Mouse (Mus musculus): ENCODE data around the gene Fam170b. TPM values are rescaled to one million over a fixed set of nuclear protein-coding genes. Genes with fewer than 3 reads are reported as not detected.

The Fam170b gene
- polyA plus RNA-seq, 1 experiment: not detected

DNA sequence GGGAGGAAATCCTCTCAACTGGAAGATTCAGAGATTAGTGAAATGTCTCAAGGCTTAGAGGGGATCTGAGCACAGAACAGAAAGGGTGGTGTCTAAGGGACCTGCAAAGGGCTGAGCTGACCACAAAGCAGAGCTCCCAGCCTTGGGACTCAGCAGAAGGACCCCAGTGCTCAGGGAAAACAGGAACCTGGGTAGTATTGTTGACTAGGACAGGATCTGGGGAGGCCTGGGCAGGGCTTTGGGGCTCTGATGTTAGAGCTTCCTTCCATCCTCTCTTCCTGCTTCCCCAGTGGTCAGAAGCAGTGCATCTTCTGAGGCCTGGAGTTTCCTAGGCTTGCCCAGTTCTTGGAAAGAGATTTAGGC lies 32.1 kb upstream of the Fam170b start:
- no peak for TF ChIP-seq CTCF (IDR thresholded peaks at IDR 0.05; ENCODE audit: borderline replicate concordance, insufficient read depth, low read length)
- no peak for TF ChIP-seq POLR2A (IDR thresholded peaks at IDR 0.05; ENCODE audit: low read depth, low read length)
- no peak overlapping the region for H3K27ac ChIP-seq (ENCODE audit: insufficient read depth, low read length)
- no peaks in the 10 kb centered on the region for H3K4me1 ChIP-seq (ENCODE audit: control insufficient read depth, insufficient read depth, low read length)
- no peak overlapping the region for H3K4me3 ChIP-seq (ENCODE audit: insufficient read depth, low read length)

DNA sequence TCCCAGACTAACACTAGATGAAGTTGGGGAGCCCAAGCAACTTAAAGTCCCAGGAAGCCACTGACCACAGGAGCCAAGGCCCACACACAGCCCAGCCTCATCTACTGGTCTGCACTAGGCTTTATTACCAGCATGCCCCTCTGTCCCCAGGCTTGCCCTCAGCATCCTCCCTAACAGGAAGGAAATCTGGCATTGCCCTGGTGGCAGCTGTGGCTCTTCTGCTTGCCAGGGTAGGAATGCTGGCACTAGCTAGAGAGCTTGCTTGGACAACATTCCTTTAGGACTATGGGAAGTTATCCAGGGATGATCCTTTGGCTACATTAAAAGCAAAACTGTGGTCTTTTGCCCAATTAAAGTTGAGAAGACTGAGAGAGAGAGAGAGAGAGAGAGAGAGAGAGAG lies 23.7 kb upstream of the Fam170b start:
- H3K27ac ChIP-seq (ENCODE audit: insufficient read depth, low read length): no peak overlapping the region
- H3K4me3 ChIP-seq (ENCODE audit: insufficient read depth, low read length): no peak overlapping the region
- H3K4me1 ChIP-seq (ENCODE audit: control insufficient read depth, insufficient read depth, low read length): no peaks in the 10 kb centered on the region
- TF ChIP-seq POLR2A (IDR thresholded peaks at IDR 0.05; ENCODE audit: low read depth, low read length) (no peak), CTCF (IDR thresholded peaks at IDR 0.05; ENCODE audit: borderline replicate concordance, insufficient read depth, low read length) (no peak)

DNA sequence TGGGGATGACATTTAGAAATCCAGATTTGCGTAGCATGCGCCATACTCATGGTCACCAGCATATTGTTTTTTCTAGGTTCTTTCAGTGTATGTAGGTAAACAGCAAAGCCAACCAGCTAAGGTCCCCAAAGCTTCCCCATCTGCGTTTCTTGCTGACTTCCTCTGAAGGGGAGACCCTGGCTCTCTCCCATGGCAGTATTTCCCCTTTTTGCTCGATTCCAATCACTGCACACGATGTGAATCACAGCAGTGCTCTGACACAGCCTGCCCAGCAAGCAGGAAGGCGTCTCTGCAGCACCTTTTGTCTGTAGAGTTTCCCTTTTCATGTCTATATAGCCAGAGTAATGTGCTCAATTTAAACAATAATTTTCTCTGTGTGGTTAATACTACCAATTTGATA lies 21.3 kb upstream of the Fam170b start:
- Histone ChIP-seq H3K4me1 (ENCODE audit: control insufficient read depth, insufficient read depth, low read length) (no peaks in the 10 kb centered on the region), H3K27ac (ENCODE audit: insufficient read depth, low read length) (no peak overlapping the region), H3K4me3 (ENCODE audit: insufficient read depth, low read length) (no peak overlapping the region)
- TF ChIP-seq POLR2A (IDR thresholded peaks at IDR 0.05; ENCODE audit: low read depth, low read length) (no peak), CTCF (IDR thresholded peaks at IDR 0.05; ENCODE audit: borderline replicate concordance, insufficient read depth, low read length) (no peak)

DNA sequence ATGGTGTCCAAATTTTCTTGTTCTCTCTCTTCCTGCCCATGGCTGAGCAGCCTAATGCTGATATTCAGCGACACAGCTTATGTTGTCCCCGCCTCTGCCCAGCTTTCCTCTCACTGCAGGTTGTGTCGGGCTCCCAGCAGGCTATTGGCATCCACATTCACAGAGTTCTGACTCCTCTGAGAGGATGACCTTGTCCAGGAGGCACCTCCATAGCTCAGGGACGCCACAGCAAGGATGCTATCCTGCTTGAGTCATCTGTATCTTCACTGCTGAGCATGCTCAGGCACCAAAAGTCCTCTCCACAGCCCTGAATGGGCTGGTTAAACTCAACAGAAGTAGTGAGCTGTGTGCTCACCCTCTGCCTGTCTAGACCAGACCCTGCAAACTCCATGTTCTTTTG lies 18.8 kb upstream of the Fam170b start:
- Histone ChIP-seq H3K27ac (ENCODE audit: insufficient read depth, low read length) (no peak overlapping the region), H3K4me3 (ENCODE audit: insufficient read depth, low read length) (no peak overlapping the region), H3K4me1 (ENCODE audit: control insufficient read depth, insufficient read depth, low read length) (peaks cover 3% of the 10 kb centered on the region; the same call in 1 of the 2 replicates)
- TF ChIP-seq POLR2A (IDR thresholded peaks at IDR 0.05; ENCODE audit: low read depth, low read length) (no peak), CTCF (IDR thresholded peaks at IDR 0.05; ENCODE audit: borderline replicate concordance, insufficient read depth, low read length) (no peak)

DNA sequence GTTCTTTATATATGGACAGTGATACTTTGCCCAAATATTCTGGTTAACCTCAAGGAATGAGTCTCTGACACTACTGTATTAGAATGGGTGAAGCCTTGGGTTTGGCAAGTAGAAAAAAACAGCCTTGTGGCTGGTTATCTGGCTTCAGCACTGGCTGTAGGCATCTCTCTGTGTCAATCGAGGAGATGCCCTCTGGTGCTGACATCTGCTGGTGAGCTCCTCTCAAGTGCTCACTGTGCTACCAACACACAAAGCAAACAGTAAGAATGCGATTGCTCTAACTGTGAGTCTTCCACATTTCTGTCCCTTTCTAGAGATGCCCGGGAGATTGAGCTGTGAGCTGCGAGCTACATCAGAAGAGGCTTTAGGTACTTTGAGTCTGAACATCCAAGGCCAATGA lies 17.2 kb upstream of the Fam170b start:
- H3K4me1 ChIP-seq (ENCODE audit: control insufficient read depth, insufficient read depth, low read length): peaks cover 3% of the 10 kb centered on the region; the same call in 1 of the 2 replicates
- H3K4me3 ChIP-seq (ENCODE audit: insufficient read depth, low read length): no peak overlapping the region
- TF ChIP-seq POLR2A (IDR thresholded peaks at IDR 0.05; ENCODE audit: low read depth, low read length) (no peak), CTCF (IDR thresholded peaks at IDR 0.05; ENCODE audit: borderline replicate concordance, insufficient read depth, low read length) (peak; percentile 28; the same call in 1 of the 2 replicates)
- no peak overlapping the region for H3K27ac ChIP-seq (ENCODE audit: insufficient read depth, low read length)

DNA sequence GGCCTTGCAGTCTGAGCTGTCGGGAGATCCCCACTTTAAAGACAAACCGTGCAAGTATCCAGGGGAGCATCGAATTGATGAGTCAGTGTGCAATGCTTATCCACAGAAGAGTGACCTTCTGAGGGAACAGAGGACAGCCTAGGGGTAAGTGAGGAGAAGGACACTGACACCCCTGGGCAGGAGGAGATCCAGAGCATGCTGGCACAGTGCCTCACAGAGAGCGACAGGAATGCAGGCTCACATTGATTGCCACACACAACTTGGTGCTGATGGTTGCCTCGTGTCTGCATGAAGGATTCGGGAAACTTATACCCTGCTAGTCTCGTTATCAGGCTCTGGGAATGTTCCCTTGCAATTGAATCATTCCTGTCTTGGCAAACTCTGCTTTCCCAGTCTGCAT lies 16.5 kb upstream of the Fam170b start:
- TF ChIP-seq CTCF (IDR thresholded peaks at IDR 0.05; ENCODE audit: borderline replicate concordance, insufficient read depth, low read length) (no peak), POLR2A (IDR thresholded peaks at IDR 0.05; ENCODE audit: low read depth, low read length) (no peak)
- no peak overlapping the region for H3K4me3 ChIP-seq (ENCODE audit: insufficient read depth, low read length)
- peaks cover 3% of the 10 kb centered on the region; the same call in 1 of the 2 replicates for H3K4me1 ChIP-seq (ENCODE audit: control insufficient read depth, insufficient read depth, low read length)
- H3K27ac ChIP-seq (ENCODE audit: insufficient read depth, low read length): no peak overlapping the region

DNA sequence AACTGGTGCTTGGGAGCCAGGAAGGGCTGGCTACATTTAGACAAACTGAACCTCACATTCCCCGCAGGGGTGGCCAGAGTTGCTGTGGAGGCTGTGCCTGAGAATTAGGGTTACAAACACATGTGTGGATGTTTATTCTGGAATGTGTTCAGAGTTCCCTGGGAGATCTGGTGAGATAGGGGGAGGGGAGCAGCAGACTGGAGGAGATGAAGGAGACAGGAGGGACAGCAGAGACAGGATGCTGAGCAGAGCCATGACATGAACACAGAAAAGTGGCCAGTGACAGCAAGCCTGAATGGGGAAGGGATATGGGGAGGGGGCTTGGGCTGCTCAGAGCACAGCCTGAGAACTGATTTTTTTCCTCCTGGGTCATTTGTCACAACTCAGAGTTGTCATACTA lies 14.5 kb upstream of the Fam170b start:
- Histone ChIP-seq H3K4me1 (ENCODE audit: control insufficient read depth, insufficient read depth, low read length) (peaks cover 3% of the 10 kb centered on the region; the same call in 1 of the 2 replicates), H3K4me3 (ENCODE audit: insufficient read depth, low read length) (no peak overlapping the region), H3K27ac (ENCODE audit: insufficient read depth, low read length) (no peak overlapping the region)
- TF ChIP-seq POLR2A (IDR thresholded peaks at IDR 0.05; ENCODE audit: low read depth, low read length) (no peak), CTCF (IDR thresholded peaks at IDR 0.05; ENCODE audit: borderline replicate concordance, insufficient read depth, low read length) (no peak)

DNA sequence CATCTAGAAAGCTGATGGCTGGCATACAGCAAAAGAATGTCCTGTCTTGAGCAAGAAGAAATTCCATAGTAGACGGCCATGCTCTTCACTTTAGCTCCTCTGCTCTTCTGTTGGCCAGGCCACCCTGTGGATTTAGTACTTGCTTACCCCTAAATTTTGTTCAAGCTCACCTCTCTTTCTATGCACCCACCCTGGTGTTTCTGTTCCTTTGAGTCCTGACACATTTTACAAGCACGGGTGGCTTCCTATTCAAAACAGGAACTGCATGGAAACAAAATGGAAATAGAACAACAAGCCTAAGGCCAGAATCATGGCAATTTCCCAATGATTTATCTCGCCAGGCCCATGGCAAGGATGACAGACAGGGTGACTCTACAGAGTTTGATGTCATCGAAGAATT lies 10.9 kb upstream of the Fam170b start:
- Histone ChIP-seq H3K27ac (ENCODE audit: insufficient read depth, low read length) (no peak overlapping the region), H3K4me1 (ENCODE audit: control insufficient read depth, insufficient read depth, low read length) (peaks cover 3% of the 10 kb centered on the region; the same call in 1 of the 2 replicates), H3K4me3 (ENCODE audit: insufficient read depth, low read length) (no peak overlapping the region)
- TF ChIP-seq CTCF (IDR thresholded peaks at IDR 0.05; ENCODE audit: borderline replicate concordance, insufficient read depth, low read length): no peak
- no peak for TF ChIP-seq POLR2A (IDR thresholded peaks at IDR 0.05; ENCODE audit: low read depth, low read length)

DNA sequence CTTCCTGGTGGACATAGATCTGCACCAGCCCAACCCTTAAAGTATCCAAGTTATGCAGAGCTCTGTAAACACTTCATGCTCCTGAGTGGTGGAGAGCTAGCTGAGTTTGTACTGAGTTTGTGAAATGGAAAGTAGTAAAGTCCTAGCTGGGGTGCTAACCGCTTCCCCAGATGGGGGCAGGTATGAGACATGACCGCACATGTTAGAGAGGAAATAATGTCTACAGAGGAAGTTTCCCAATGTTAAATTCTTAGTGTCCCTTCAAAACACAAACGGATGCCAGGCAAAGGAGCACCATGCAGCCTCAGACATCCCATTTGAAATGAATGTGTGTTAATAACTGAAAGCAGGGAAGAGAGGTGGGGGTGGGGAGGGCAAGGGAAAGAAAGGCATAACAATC lies 9.9 kb upstream of the Fam170b start:
- no peak overlapping the region for H3K4me3 ChIP-seq (ENCODE audit: insufficient read depth, low read length)
- TF ChIP-seq POLR2A (IDR thresholded peaks at IDR 0.05; ENCODE audit: low read depth, low read length) (no peak), CTCF (IDR thresholded peaks at IDR 0.05; ENCODE audit: borderline replicate concordance, insufficient read depth, low read length) (no peak)
- peaks cover 3% of the 10 kb centered on the region; the same call in 1 of the 2 replicates for H3K4me1 ChIP-seq (ENCODE audit: control insufficient read depth, insufficient read depth, low read length)
- H3K27ac ChIP-seq (ENCODE audit: insufficient read depth, low read length): no peak overlapping the region

DNA sequence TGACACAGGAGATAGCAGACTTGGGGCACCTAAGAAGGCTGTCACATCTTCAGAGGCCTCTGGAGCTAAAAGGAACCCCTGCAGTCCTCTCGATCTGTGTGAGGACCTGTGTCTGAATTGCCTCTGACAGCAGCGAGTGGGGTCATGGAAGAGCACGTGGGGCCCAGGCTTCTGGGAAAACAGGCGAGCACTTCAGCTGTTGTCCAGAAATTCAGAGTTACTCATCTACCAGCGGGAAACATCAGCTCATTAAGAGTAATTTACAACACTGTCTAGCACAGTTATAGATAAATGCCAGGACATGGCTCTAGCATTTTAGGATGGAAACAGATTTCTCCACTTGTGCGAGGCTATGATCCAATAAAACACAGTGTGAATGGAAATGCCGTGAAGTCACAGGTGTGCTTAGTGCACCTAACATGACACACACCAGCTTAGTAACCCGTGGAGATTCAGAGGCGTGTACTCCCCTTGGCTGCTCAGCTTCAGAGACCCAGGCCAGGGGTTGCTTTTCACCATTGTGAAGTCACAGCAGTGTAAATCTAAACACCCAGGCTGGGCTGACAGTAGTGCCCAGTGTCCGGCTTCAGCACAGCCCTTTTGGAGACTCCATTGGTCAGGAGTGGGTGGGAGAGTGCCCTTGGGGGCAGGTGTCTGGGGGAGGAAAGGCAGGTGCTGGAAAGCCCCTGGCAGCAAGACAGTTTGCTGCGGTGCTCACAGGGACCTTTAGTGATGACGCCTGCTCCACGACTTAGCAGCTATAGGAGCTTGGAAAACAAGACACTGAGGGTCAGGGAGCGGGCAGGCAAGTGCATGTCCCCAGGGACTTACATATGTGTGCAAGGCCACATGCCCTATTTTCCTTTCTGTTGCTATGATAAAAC lies 9.3 kb upstream of the Fam170b start:
- Histone ChIP-seq H3K4me3 (ENCODE audit: insufficient read depth, low read length) (no peak overlapping the region), H3K4me1 (ENCODE audit: control insufficient read depth, insufficient read depth, low read length) (no peaks in the 10 kb centered on the region; the same call in 1 of the 2 replicates), H3K27ac (ENCODE audit: insufficient read depth, low read length) (no peak overlapping the region)
- no peak for TF ChIP-seq POLR2A (IDR thresholded peaks at IDR 0.05; ENCODE audit: low read depth, low read length)
- no peak for TF ChIP-seq CTCF (IDR thresholded peaks at IDR 0.05; ENCODE audit: borderline replicate concordance, insufficient read depth, low read length)
